In genomic region chr15:85670789-85671700, GRCm38 (mm10) we compare ENCODE assay signal across 9 mouse cellular contexts.
DNase-seq lines count a peak whose midpoint lies in the region; ATAC-seq and TF ChIP-seq lines count a peak whose summit lies in the region.
"Had no signal": no experiment of that assay in that cellular context is flagged by ENCODE, and none has a peak within 500 bp of the region (broad histone marks: within the 10 kb centered on the region; RNA-seq: fewer than 3 reads in every experiment).

No protein-coding gene starts in this region.

- H3K27me3 ChIP-seq in erythroblast, embryonic 14.5 days (ENCODE audit: control insufficient read depth) = peaks cover 63% of the 10 kb centered on the region
- H3K27me3 ChIP-seq in embryonic facial prominence, embryonic 11.5 days (ENCODE audit: control insufficient read depth, insufficient read depth, low read length) = peaks cover 81% of the 10 kb centered on the region
- H3K27me3 ChIP-seq in limb, embryonic 15.5 days = no peaks in the 10 kb centered on the region
- H3K27me3 ChIP-seq in midbrain, postnatal 0 days (ENCODE audit: insufficient read depth, low read length) = no peaks in the 10 kb centered on the region
- H3K27me3 ChIP-seq: CH12.LX had no signal

- H3K4me3 ChIP-seq in erythroblast, embryonic 14.5 days (replicated peaks) = peak overlapping the region; percentile 32
- peak overlapping the region; percentile 57 for H3K4me3 ChIP-seq in embryonic facial prominence, embryonic 11.5 days (ENCODE audit: low read depth, low read length)
- peak overlapping the region; percentile 78 for H3K4me3 ChIP-seq in limb, embryonic 15.5 days
- H3K4me3 ChIP-seq in midbrain, postnatal 0 days (ENCODE audit: low read depth, low read length) = peak overlapping the region; percentile 61

- peaks cover 3% of the 10 kb centered on the region; the same call in 1 of the 2 replicates for H3K9me3 ChIP-seq in erythroblast, embryonic 14.5 days (ENCODE audit: control insufficient read depth, low read length)
- no peaks in the 10 kb centered on the region for H3K9me3 ChIP-seq in embryonic facial prominence, embryonic 11.5 days (replicated peaks; ENCODE audit: control insufficient read depth, low read length)
- H3K9me3 ChIP-seq in limb, embryonic 15.5 days = no peaks in the 10 kb centered on the region
- H3K9me3 ChIP-seq in midbrain, postnatal 0 days (ENCODE audit: low read length) = no peaks in the 10 kb centered on the region

- H3K4me1 ChIP-seq in erythroblast, embryonic 14.5 days (ENCODE audit: control insufficient read depth) = peaks cover 2% of the 10 kb centered on the region; the same call in 1 of the 2 replicates
- H3K4me1 ChIP-seq in embryonic facial prominence, embryonic 11.5 days (ENCODE audit: control insufficient read depth, insufficient read depth, low read length) = peaks cover 11% of the 10 kb centered on the region
- peaks cover 47% of the 10 kb centered on the region for H3K4me1 ChIP-seq in limb, embryonic 15.5 days
- H3K4me1 ChIP-seq in midbrain, postnatal 0 days (ENCODE audit: insufficient read depth, low read length) = peaks cover 13% of the 10 kb centered on the region; the same call in 1 of the 2 replicates

- no peaks in the 10 kb centered on the region for H3K36me3 ChIP-seq in erythroblast, embryonic 14.5 days (ENCODE audit: control insufficient read depth)
- no peaks in the 10 kb centered on the region for H3K36me3 ChIP-seq in embryonic facial prominence, embryonic 11.5 days (replicated peaks; ENCODE audit: control insufficient read depth, insufficient read depth, low read depth, low read length)
- peaks cover 8% of the 10 kb centered on the region; the same call in 1 of the 2 replicates for H3K36me3 ChIP-seq in limb, embryonic 15.5 days
- H3K36me3 ChIP-seq in midbrain, postnatal 0 days (ENCODE audit: insufficient read depth, low read length) = peaks cover 2% of the 10 kb centered on the region; the same call in 1 of the 2 replicates

- under 1% methylated on average over 102 of the region's 141 CpGs for WGBS in embryonic facial prominence, embryonic 11.5 days
- WGBS in limb, embryonic 15.5 days = 1% methylated on average over 115 of the region's 141 CpGs
- under 1% methylated on average over 58 of the region's 141 CpGs for WGBS in midbrain, postnatal 0 days

- peak overlapping the region; percentile 96 for H3K4me2 ChIP-seq in embryonic facial prominence, embryonic 11.5 days (ENCODE audit: low read depth, low read length)
- peak overlapping the region; percentile 85 for H3K4me2 ChIP-seq in limb, embryonic 15.5 days
- peak overlapping the region; percentile 87 for H3K4me2 ChIP-seq in midbrain, postnatal 0 days (ENCODE audit: low read depth, low read length, poor library complexity, severe bottlenecking)

- TF ChIP-seq CTCF in midbrain, postnatal 0 days (IDR thresholded peaks at IDR 0.05) = no peak

- ATAC-seq in erythroblast, adult 5-6 weeks (replicated peaks; ENCODE audit: low FRiP score, poor library complexity, severe bottlenecking) = no peak
- peak; percentile 44 for ATAC-seq in embryonic facial prominence, embryonic 11.5 days (replicated peaks; ENCODE audit: insufficient number of reproducible peaks, low FRiP score, low TSS enrichment, low read depth)
- ATAC-seq in limb, embryonic 15.5 days (ENCODE audit: insufficient number of reproducible peaks, low FRiP score, low TSS enrichment, low read depth) = peak; percentile 78
- peak; percentile 75 for ATAC-seq in midbrain, postnatal 0 days (ENCODE audit: low FRiP score)

- peak; percentile 39 for DNase-seq in embryonic facial prominence, embryonic 11.5 days (ENCODE audit: low spot score)
- DNase-seq in heart, adult 8-10 months (ENCODE audit: low spot score) = peak; percentile 92
- peak; percentile 92 for DNase-seq in kidney, adult 9 months
- DNase-seq in midbrain, postnatal 0 days (ENCODE audit: low spot score) = peak; percentile 88
- DNase-seq in testis, postnatal 10 days (ENCODE audit: low spot score) = peak; percentile 96

- no peak overlapping the region for H3K27ac ChIP-seq in embryonic facial prominence, embryonic 11.5 days (replicated peaks; ENCODE audit: low read depth, low read length)
- peak overlapping the region; percentile 99 for H3K27ac ChIP-seq in limb, embryonic 15.5 days
- H3K27ac ChIP-seq in midbrain, postnatal 0 days (ENCODE audit: low read depth, low read length) = peak overlapping the region; percentile 99

- peak overlapping the region; percentile 60 for H3K9ac ChIP-seq in embryonic facial prominence, embryonic 11.5 days (replicated peaks; ENCODE audit: low read length)
- peak overlapping the region; percentile 99 for H3K9ac ChIP-seq in limb, embryonic 15.5 days
- peak overlapping the region; percentile 84 for H3K9ac ChIP-seq in midbrain, postnatal 0 days (replicated peaks; ENCODE audit: low read length, poor library complexity, severe bottlenecking)

Comparison
In these comparisons a context has a peak if more than half of its experiments do, and no peak if none do; other contexts are left out.
1. DNase-seq: peak in every context shown above with its lines; median percentile 96 in testis, postnatal 10 days; 92 in heart, adult 8-10 months; 92 in kidney, adult 9 months; 88 in midbrain, postnatal 0 days; 39 in embryonic facial prominence, embryonic 11.5 days.